Mouse (Mus musculus): ENCODE results near the gene Map3k11. TPM values are rescaled to one million over a fixed set of nuclear protein-coding genes. Genes with fewer than 3 reads are reported as not detected.

Map3k11 gene
- total and polyA plus RNA-seq, 3 experiments: 22.2 to 145 (median 23.3) TPM

DNA sequence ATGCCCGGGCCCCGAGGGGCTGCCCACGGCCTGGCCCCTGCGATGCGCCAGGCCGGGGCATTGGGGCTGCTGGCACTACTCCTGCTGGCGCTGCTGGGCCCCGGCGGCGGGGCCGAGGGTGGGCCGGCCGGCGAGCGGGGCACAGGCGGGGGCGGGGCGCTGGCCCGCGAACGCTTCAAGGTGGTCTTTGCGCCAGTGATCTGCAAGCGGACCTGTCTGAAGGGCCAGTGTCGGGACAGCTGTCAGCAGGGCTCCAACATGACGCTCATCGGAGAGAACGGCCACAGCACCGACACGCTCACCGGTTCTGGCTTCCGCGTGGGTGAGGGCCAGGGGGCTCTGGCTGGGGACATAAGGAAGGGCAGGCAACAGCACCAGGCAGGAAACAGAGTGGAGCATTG, 53.7 kb downstream of the Map3k11 start:
- peaks cover 21% of the 10 kb centered on the region for H3K4me1 ChIP-seq (ENCODE audit: insufficient read depth, low read depth, low read length)
- no peak for DNase-seq (ENCODE audit: low spot score)
- H3K9me3 ChIP-seq (replicated peaks): no peaks in the 10 kb centered on the region
- no peak overlapping the region for H3K4me3 ChIP-seq (ENCODE audit: low read depth, low read length)
- H3K27me3 ChIP-seq (ENCODE audit: insufficient read depth, low read length): peaks cover 81% of the 10 kb centered on the region
- no peaks in the 10 kb centered on the region for H3K36me3 ChIP-seq (replicated peaks)
- no peak for ATAC-seq (ENCODE audit: extremely low read depth, insufficient number of reproducible peaks, low FRiP score, poor library complexity, severe bottlenecking)
- TF ChIP-seq CTCF (IDR thresholded peaks at IDR 0.05; ENCODE audit: low read depth, low read length) (no peak), GATA1 (IDR thresholded peaks at IDR 0.05; ENCODE audit: borderline replicate concordance, low read length) (no peak), POLR2AphosphoS5 (IDR thresholded peaks at IDR 0.05; ENCODE audit: insufficient replicate concordance, low read depth, low read length) (no peak), TAL1 (conservative IDR thresholded peaks at IDR 0.05; ENCODE audit: low read depth, low read length) (no peak), GATA2 (IDR thresholded peaks at IDR 0.05; ENCODE audit: borderline replicate concordance, low read depth, low read length) (no peak)

DNA sequence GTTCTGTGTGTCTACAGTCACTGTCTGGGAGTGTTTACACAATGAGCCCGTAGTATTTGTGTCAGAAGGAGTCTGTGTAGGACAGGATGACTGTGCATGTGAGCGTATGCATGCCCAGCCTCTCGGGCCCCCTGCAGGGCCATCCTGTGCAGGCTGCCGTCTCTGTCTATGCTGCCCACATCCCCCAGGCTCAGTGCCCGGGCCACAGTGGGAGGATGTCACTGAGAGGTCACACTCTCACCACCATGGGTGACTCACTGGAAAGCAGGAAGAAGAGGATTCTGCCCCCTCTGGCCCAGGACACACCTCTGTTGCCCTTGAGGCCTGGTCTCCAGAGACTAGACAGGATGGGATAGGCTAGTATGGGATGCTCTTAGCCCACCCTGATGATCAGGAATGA, 55.0 kb downstream of the Map3k11 start:
- Histone ChIP-seq H3K9me3 (replicated peaks) (no peaks in the 10 kb centered on the region), H3K4me3 (ENCODE audit: low read depth, low read length) (no peak overlapping the region; the same call in 1 of the 2 replicates), H3K36me3 (replicated peaks) (no peaks in the 10 kb centered on the region), H3K27me3 (ENCODE audit: insufficient read depth, low read length) (peaks cover 90% of the 10 kb centered on the region), H3K4me1 (ENCODE audit: insufficient read depth, low read depth, low read length) (peaks cover 24% of the 10 kb centered on the region)
- ATAC-seq (ENCODE audit: extremely low read depth, insufficient number of reproducible peaks, low FRiP score, poor library complexity, severe bottlenecking) (no peak), DNase-seq (ENCODE audit: low spot score) (no peak)
- TF ChIP-seq CTCF (IDR thresholded peaks at IDR 0.05; ENCODE audit: low read depth, low read length): no peak
- no peak for TF ChIP-seq GATA2 (IDR thresholded peaks at IDR 0.05; ENCODE audit: borderline replicate concordance, low read depth, low read length)
- TF ChIP-seq TAL1 (conservative IDR thresholded peaks at IDR 0.05; ENCODE audit: low read depth, low read length): no peak
- TF ChIP-seq GATA1 (IDR thresholded peaks at IDR 0.05; ENCODE audit: borderline replicate concordance, low read length): no peak
- TF ChIP-seq POLR2AphosphoS5 (IDR thresholded peaks at IDR 0.05; ENCODE audit: insufficient replicate concordance, low read depth, low read length): no peak

DNA sequence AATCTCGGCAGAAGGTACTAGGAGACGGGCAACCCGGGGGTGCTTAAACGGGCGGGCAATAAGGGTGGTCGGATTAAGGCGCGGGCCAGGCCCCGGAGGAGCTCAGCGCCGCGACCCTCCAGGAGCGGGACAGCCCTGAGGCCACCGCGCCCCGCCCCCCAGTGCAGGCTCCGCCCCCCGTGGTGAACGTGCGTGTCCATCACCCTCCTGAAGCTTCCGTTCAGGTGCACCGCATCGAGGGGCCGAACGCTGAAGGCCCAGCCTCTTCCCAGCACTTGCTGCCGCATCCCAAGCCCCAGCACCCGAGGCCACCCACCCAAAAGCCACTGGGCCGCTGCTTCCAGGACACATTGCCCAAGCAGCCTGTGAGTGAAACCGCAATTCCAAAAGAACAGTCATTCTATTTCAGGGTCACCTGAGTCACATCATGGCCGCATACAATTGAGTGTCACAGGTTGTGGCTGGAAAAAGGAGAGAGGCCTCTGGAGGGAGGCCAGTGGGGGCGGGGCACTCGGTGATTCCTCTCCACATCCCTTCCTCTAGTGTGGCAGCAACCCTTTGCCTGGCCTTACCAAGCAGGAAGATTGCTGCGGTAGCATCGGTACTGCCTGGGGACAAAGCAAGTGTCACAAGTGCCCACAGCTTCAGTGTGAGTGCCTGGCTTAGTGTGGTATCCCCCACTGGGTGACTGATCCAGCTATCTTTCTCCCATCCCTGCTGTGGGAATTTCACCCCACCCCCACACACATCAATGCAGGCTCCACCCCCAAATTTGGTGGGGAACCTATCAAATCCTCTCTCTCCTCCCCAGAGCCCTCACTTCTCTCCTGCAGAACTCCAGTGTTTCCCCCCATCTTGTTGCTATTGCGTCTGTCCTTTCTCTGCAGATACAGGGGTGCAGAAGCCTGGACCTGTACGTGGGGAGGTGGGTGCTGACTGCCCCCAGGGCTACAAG, 57.5 kb downstream of the Map3k11 start:
- TF ChIP-seq POLR2AphosphoS5 (IDR thresholded peaks at IDR 0.05; ENCODE audit: insufficient replicate concordance, low read depth, low read length): no peak
- no peak for TF ChIP-seq TAL1 (conservative IDR thresholded peaks at IDR 0.05; ENCODE audit: low read depth, low read length)
- no peak for TF ChIP-seq CTCF (IDR thresholded peaks at IDR 0.05; ENCODE audit: low read depth, low read length)
- peak overlapping the region; percentile 21; the same call in 1 of the 2 replicates for H3K4me3 ChIP-seq (ENCODE audit: low read depth, low read length)
- no peaks in the 10 kb centered on the region for H3K36me3 ChIP-seq (replicated peaks)
- peaks cover 26% of the 10 kb centered on the region for H3K4me1 ChIP-seq (ENCODE audit: insufficient read depth, low read depth, low read length)
- H3K27me3 ChIP-seq (ENCODE audit: insufficient read depth, low read length): peaks cover 92% of the 10 kb centered on the region
- no peaks in the 10 kb centered on the region for H3K9me3 ChIP-seq (replicated peaks)
- DNase-seq (ENCODE audit: low spot score): no peak
- no peak for ATAC-seq (ENCODE audit: extremely low read depth, insufficient number of reproducible peaks, low FRiP score, poor library complexity, severe bottlenecking)

DNA sequence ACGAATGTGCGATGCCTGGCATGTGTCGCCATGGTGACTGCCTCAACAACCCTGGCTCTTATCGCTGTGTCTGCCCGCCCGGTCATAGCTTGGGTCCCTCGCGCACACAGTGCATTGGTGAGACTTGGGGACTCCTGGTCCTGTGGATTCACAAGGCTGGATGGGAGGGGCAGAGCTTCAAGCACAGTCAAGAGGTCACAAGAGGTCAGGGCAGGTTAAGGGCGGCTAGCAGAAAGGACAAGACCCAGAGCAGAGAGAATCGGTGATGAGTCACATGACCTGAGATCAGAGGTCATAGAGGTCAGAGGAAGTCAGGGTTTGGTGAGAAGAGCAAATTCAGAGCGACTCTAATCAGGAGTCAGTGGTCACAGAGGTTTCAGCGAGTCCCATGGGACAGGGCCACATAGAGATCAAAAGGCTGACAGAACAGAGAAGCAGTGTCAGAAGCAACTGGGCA, 58.4 kb downstream of the Map3k11 start:
- H3K4me1 ChIP-seq (ENCODE audit: insufficient read depth, low read depth, low read length): peaks cover 34% of the 10 kb centered on the region
- no peaks in the 10 kb centered on the region for H3K36me3 ChIP-seq (replicated peaks)
- no peaks in the 10 kb centered on the region for H3K9me3 ChIP-seq (replicated peaks)
- H3K27me3 ChIP-seq (ENCODE audit: insufficient read depth, low read length): peaks cover 92% of the 10 kb centered on the region
- no peak overlapping the region for H3K4me3 ChIP-seq (ENCODE audit: low read depth, low read length)
- no peak for ATAC-seq (ENCODE audit: extremely low read depth, insufficient number of reproducible peaks, low FRiP score, poor library complexity, severe bottlenecking)
- DNase-seq (ENCODE audit: low spot score): no peak
- TF ChIP-seq GATA1 (IDR thresholded peaks at IDR 0.05; ENCODE audit: borderline replicate concordance, low read length) (no peak), POLR2AphosphoS5 (IDR thresholded peaks at IDR 0.05; ENCODE audit: insufficient replicate concordance, low read depth, low read length) (no peak), TAL1 (conservative IDR thresholded peaks at IDR 0.05; ENCODE audit: low read depth, low read length) (no peak), GATA2 (IDR thresholded peaks at IDR 0.05; ENCODE audit: borderline replicate concordance, low read depth, low read length) (no peak), CTCF (IDR thresholded peaks at IDR 0.05; ENCODE audit: low read depth, low read length) (no peak)

DNA sequence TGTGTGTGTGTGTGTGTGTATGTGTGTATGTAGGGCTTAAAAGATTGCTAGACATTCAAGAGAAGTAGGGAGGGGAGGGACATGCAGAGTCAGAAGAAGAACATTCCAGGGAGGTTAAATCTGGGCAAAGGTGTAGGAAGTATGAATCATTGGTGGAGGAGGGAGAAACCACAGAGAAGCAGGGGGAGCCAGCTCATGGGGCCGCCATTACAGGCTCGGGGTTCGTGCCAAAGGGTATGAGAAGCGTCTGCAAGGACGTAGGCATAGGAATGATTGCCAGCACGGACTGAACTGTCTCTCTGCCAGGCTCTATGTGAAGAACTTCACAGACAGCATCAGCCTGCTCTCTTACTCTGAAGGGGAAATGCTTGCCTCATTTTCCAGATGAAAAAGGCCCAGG, 60.9 kb downstream of the Map3k11 start:
- Histone ChIP-seq H3K4me1 (ENCODE audit: insufficient read depth, low read depth, low read length) (peaks cover 30% of the 10 kb centered on the region), H3K27me3 (ENCODE audit: insufficient read depth, low read length) (peaks cover 79% of the 10 kb centered on the region), H3K36me3 (replicated peaks) (no peaks in the 10 kb centered on the region), H3K4me3 (ENCODE audit: low read depth, low read length) (no peak overlapping the region), H3K9me3 (replicated peaks) (no peaks in the 10 kb centered on the region)
- ATAC-seq (ENCODE audit: extremely low read depth, insufficient number of reproducible peaks, low FRiP score, poor library complexity, severe bottlenecking): no peak
- TF ChIP-seq CTCF (IDR thresholded peaks at IDR 0.05; ENCODE audit: low read depth, low read length) (no peak), GATA2 (IDR thresholded peaks at IDR 0.05; ENCODE audit: borderline replicate concordance, low read depth, low read length) (no peak), TAL1 (conservative IDR thresholded peaks at IDR 0.05; ENCODE audit: low read depth, low read length) (no peak), GATA1 (IDR thresholded peaks at IDR 0.05; ENCODE audit: borderline replicate concordance, low read length) (no peak), POLR2AphosphoS5 (IDR thresholded peaks at IDR 0.05; ENCODE audit: insufficient replicate concordance, low read depth, low read length) (no peak)
- DNase-seq (ENCODE audit: low spot score): no peak

DNA sequence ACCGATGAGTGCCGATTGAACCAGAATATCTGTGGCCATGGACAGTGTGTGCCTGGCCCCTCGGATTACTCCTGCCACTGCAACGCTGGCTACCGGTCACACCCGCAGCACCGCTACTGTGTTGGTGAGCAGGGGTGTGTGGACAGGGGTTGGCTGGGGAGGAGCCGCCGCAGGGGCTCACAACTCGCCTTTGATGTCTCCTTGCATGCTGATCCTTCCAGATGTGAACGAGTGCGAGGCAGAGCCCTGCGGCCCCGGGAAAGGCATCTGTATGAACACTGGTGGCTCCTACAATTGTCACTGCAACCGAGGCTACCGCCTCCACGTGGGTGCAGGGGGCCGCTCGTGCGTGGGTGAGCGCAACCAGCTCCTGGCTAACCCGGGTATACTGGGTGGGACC, 62.4 kb downstream of the Map3k11 start:
- H3K4me1 ChIP-seq (ENCODE audit: insufficient read depth, low read depth, low read length): peaks cover 25% of the 10 kb centered on the region
- H3K4me3 ChIP-seq (ENCODE audit: low read depth, low read length): no peak overlapping the region
- no peak for DNase-seq (ENCODE audit: low spot score)
- TF ChIP-seq POLR2AphosphoS5 (IDR thresholded peaks at IDR 0.05; ENCODE audit: insufficient replicate concordance, low read depth, low read length) (no peak), TAL1 (conservative IDR thresholded peaks at IDR 0.05; ENCODE audit: low read depth, low read length) (no peak), GATA2 (IDR thresholded peaks at IDR 0.05; ENCODE audit: borderline replicate concordance, low read depth, low read length) (no peak), GATA1 (IDR thresholded peaks at IDR 0.05; ENCODE audit: borderline replicate concordance, low read length) (no peak), CTCF (IDR thresholded peaks at IDR 0.05; ENCODE audit: low read depth, low read length) (no peak)
- no peaks in the 10 kb centered on the region for H3K9me3 ChIP-seq (replicated peaks)
- no peaks in the 10 kb centered on the region for H3K36me3 ChIP-seq (replicated peaks)
- ATAC-seq (ENCODE audit: extremely low read depth, insufficient number of reproducible peaks, low FRiP score, poor library complexity, severe bottlenecking): no peak
- H3K27me3 ChIP-seq (ENCODE audit: insufficient read depth, low read length): peaks cover 76% of the 10 kb centered on the region
